8 mouse cellular contexts compared by ENCODE assay signal in the genomic region with DNA sequence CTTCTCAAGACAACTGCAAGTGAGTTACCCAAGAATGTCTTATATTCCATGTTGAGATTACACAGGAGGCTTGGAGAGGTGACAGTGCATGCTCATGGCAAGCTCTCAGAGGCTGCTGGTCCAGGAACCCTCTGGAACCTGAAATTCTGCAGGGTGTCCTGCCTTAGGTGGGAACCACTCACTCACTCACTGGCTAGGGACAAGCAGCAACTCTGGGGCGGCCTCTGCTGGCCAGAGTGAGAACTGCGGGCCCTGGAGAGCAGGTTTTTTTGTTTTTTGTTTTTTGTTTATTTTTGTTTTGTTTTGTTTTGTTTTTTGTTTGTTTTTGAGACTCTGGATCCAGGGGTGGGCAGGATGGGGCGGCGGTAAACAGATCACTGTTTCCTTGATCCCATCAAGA. TPM values are rescaled to one million over a fixed set of nuclear protein-coding genes. Genes with fewer than 3 reads are reported as not detected.
DNase-seq lines count a peak whose midpoint lies in the region; ATAC-seq and TF ChIP-seq lines count a peak whose summit lies in the region.

No protein-coding gene starts in this region.

- no peak for TF ChIP-seq POLR2A in kidney, adult 2 months (IDR thresholded peaks at IDR 0.05; ENCODE audit: low read depth, low read length)

- H3K9me3 ChIP-seq in liver, postnatal 0 days (ENCODE audit: low read length) = no peaks in the 10 kb centered on the region

- H3K36me3 ChIP-seq in kidney, adult 2 months (ENCODE audit: control insufficient read depth, insufficient read depth, low read length) = no peaks in the 10 kb centered on the region
- H3K36me3 ChIP-seq in liver, postnatal 0 days (replicated peaks; ENCODE audit: insufficient read depth, low read length) = no peaks in the 10 kb centered on the region

- TF ChIP-seq CTCF in kidney, adult 2 months (conservative IDR thresholded peaks at IDR 0.05; ENCODE audit: insufficient read depth, insufficient read length, low read depth, low read length) = peak; percentile 80
- TF ChIP-seq CTCF in liver, postnatal 0 days (IDR thresholded peaks at IDR 0.05; ENCODE audit: low read depth) = peak; percentile 93

- 4% methylated on average over 4 of the region's 4 CpGs for WGBS in kidney, adult 2 months
- 7% methylated on average over 4 of the region's 4 CpGs for WGBS in liver, postnatal 0 days (ENCODE audit: insufficient replicate concordance)

- no peak for TF ChIP-seq EP300 in liver, postnatal 0 days (IDR thresholded peaks at IDR 0.05; ENCODE audit: low read depth)

- H3K4me2 ChIP-seq in liver, postnatal 0 days (ENCODE audit: low read depth, low read length) = peak overlapping the region; percentile 56; the same call in 1 of the 2 replicates

- no peaks in the 10 kb centered on the region; the same call in 1 of the 2 replicates for H3K27me3 ChIP-seq in kidney, adult 2 months (replicated peaks; ENCODE audit: control insufficient read depth, insufficient read depth, low read length)
- no peaks in the 10 kb centered on the region for H3K27me3 ChIP-seq in liver, postnatal 0 days (ENCODE audit: insufficient read depth, low read length)

- no peaks in the 10 kb centered on the region for H3K4me1 ChIP-seq in kidney, adult 2 months (ENCODE audit: control insufficient read depth, insufficient read depth, low read length)
- H3K4me1 ChIP-seq in liver, postnatal 0 days (ENCODE audit: insufficient read depth) = no peaks in the 10 kb centered on the region

- ATAC-seq in liver, postnatal 0 days = peak; percentile 62

- no peak overlapping the region for H3K9ac ChIP-seq in liver, postnatal 0 days (replicated peaks)

- H3K27ac ChIP-seq in kidney, adult 2 months (ENCODE audit: insufficient read depth, low read depth, low read length) = no peak overlapping the region
- H3K27ac ChIP-seq in liver, postnatal 0 days (ENCODE audit: low read depth) = no peak overlapping the region

- peak; percentile 53 to 75 for DNase-seq in cerebellum, adult 18-20 months
- no peak for DNase-seq in cerebellum, adult 9-11 months
- DNase-seq in A20 (ENCODE audit: low read depth, low spot score) = peak; percentile 58
- peak; percentile 27 for DNase-seq in c-Kit-negative CD71-positive TER-119-positive erythroid progenitor cells, embryonic 14.5 days (ENCODE audit: low read depth, low spot score)
- DNase-seq in frontal cortex, postnatal 36 days (ENCODE audit: low spot score in 2 of 2) = peak; percentile 40 to 45
- peak; percentile 37 for DNase-seq in kidney, adult 2 months
- peak; percentile 78 for DNase-seq in liver, postnatal 0 days
- peak; percentile 48 for DNase-seq in retina, postnatal 7 days (ENCODE audit: low read depth, low spot score)

- H3K4me3 ChIP-seq in kidney, adult 2 months (ENCODE audit: insufficient read depth, low read depth, low read length) = no peak overlapping the region
- no peak overlapping the region for H3K4me3 ChIP-seq in liver, postnatal 0 days (ENCODE audit: low read depth, low read length)

RNA-seq across cellular contexts. Expression of gene Ccn5, which starts 2.6 kb away (rescaled TPM):
- 0.41 and 1.3 TPM in 2 replicates for polyA plus RNA-seq in kidney, adult 2 months (2012; rRNA removed)
- polyA plus RNA-seq in liver, postnatal 0 days (2015; fragmentation: Nextera tagmentation; extraction: Ambion mirVana) = 0.06 TPM in 1 of 2 replicates, not detected in the other

RNA-seq across cellular contexts. Expression of gene Kcnk15, which starts 30.2 kb away (rescaled TPM):
- not detected in 2 replicates for polyA plus RNA-seq in kidney, adult 2 months (2012; rRNA removed)
- not detected in 2 replicates for polyA plus RNA-seq in liver, postnatal 0 days (2015; fragmentation: Nextera tagmentation; extraction: Ambion mirVana)
